Mouse (Mus musculus) layer of hippocampus, adult 8-10 months (tissue): ENCODE results near the gene Gm7579. TPM values are rescaled to one million over a fixed set of nuclear protein-coding genes. Genes with fewer than 3 reads are reported as not detected.
"Not testable (repeated sequence)": the region's sequence is repeated elsewhere in the genome, so short reads cannot be mapped to it uniquely, and the experiment has no call there.

Experiments used
- DNase-seq, 2 experiments: peaks; one replicate each; pipeline ENCODE4 v3.0.0; 2022; ENCODE audit warnings: low spot score in 2 of 2
- total RNA-seq, 4 experiments: library from RNA; stranded (reverse); gene quantifications; 2 replicates each; pipeline ENCODE4 v1.2.4; 2022

Gene Gm7579
- not detected for total RNA-seq

GRCm38 (mm10) chr7:142211559-142211958 is at the start of gene Gm7579:
Gene Gm7579 (plus strand): TSS chr7:142211859.
- DNase-seq, result no peak

DNA sequence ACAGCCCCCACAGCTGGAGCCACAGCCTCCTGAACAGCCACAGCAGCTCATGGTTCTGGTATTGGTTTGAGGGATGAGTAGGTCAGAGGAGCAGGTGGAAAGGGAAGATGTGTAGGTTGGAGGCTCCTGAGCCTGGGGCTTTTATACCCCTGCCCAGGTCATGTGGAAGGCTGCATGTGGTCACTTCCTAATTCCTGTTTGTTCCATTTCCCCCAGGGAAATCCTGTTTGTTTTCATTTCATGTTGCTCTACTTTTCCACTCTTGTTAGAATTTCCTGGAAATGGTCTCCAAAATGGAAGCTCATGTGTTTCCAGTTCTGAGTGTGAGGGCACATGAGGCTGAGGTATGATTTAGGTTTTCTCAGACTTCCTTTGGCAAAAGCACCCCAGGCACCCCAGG is 46.0 kb upstream of the Gm7579 start, which contains the start of gene Gm4553:
TSS of gene Gm4553 (minus strand) at position 101 of the 400 bp plus-strand sequence.
- not testable (repeated sequence) for DNase-seq

DNA sequence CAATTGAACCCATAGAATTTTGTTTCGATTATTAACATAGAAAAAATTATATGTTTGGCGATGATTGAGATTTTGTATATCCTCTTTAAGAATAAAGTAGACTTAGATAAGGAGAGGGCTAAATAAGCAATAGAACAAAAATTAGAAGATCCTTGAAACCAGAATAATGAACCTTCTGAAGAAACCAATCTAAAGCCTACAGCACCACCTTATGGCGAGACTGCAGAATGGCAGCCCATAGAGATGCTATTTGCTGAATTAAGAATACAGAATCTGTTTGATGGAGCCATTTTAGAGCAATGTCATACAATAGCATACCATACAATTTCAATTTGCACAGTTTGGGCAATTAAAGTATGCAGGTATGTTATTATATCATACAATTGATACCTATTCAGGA is 41.8 kb upstream of the Gm7579 start:
- DNase-seq, result no peak

GRCm38 (mm10) chr7:142175905-142176304 is 35.8 kb upstream of the Gm7579 start, which contains the start of gene Krtap5-2:
Gene Krtap5-2 (minus strand): TSS chr7:142176005.
- not testable (repeated sequence) for DNase-seq

- DNase-seq, result no peak
Measured at GRCm38 (mm10) chr7:142178685-142179084, 33.0 kb upstream of the Gm7579 start.

DNA sequence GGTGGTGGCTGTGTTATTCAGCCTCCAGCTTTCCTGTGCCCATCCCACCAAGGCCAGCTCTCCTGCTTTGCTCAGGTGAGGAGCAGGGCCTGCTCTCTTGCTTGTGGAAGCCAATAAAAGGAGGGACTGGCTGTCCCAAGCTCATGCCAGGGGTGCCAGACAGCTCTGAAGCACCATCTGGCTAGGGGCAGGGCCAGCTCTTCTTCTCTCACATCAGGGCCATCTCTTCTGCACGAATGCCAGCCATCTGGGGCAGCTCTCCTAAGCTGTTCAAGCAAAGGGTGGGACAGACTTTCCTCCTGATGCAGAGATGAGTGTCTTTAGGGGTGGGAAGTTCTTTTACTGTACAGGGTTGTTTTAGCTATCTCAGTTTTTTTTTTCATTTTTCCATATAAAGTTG is 30.6 kb upstream of the Gm7579 start:
- DNase-seq, result no peak

DNA sequence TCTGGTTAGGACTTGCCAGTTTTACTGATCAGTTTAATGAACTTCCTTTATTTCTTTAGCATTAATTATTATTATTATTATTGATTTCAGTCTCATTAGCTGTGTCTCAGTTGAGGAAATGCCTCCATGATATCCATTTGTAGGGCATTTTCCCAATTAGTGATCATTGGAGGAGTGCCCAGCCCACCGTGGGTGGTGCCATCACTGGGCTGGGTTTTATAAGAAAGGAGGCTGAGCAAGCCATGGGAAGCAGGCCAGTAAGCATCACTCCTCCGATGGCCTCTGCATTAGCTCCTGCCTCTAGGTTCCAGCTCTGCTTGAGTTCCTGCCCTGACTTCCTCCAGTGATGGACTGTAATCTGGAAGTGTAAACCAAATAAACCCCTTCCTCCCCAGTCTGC is 23.5 kb upstream of the Gm7579 start:
- no peak for DNase-seq

DNA sequence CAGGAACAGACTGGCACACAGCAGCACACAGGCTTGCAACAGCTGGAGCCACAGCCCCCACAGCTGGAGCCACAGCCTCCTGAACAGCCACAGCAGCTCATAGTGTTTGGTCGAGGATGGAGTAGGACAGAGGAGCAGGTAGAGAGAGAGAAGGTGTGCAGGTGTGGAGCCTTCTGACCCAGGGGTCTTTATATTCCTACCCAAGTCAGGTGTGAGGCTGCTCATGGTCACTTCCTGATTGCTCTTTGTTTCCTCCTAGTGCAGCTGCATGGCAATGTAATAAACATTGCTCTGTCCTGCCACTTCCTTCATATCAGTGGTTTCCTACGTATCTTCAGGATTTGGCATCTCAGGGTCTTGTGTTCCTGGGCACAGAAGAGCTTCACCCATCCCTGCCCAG is 21.4 kb upstream of the Gm7579 start, which contains the start of gene Gm10153:
TSS of gene Gm10153 (minus strand) at position 101 of the 400 bp plus-strand sequence.
- DNase-seq, result no peak

- DNase-seq, result no peak
Measured at GRCm38 (mm10) chr7:142198748-142199147, 12.9 kb upstream of the Gm7579 start.

DNA sequence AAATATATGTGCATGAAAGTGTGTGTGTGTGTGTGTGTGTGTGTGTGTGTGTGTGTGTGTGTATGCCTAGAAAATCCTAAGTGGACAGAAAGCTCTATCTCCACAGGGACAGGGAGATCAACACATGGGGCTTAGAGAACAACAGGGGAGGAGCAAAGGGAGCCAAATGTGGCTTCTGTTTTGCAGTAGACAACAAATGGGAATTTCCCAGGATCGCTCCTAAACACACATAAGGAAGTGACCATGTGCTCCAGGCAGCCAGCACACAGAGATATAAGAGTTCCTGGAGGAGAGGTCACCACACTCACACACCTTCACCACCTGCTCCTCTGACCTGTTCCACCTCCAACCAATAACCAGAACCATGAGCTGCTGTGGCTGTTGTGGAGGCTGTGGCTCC is 10.6 kb upstream of the Gm7579 start, which contains the start of gene Krtap5-3:
TSS of gene Krtap5-3 (plus strand) at position 301 of the 400 bp plus-strand sequence.
- no peak for DNase-seq

DNA sequence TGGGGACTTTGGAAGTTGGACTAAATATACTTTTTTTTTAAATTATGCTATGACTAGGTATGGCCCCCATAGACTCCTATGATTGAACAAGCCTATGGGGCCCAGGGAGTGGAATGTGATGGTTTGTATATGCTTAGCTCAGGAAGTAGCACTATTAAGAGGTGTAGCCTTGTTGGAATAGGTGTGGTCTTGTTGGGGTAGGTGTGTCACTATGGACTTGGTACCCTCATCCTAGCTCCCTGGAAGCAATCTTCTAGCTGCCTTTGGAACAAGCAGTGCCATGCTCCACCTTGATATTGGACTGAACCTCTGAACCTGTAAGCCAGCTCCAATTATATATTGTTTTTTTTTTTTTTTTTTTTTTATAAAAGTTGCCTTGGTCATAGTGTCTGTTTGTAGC is 6.2 kb upstream of the Gm7579 start:
- DNase-seq, result no peak

DNA sequence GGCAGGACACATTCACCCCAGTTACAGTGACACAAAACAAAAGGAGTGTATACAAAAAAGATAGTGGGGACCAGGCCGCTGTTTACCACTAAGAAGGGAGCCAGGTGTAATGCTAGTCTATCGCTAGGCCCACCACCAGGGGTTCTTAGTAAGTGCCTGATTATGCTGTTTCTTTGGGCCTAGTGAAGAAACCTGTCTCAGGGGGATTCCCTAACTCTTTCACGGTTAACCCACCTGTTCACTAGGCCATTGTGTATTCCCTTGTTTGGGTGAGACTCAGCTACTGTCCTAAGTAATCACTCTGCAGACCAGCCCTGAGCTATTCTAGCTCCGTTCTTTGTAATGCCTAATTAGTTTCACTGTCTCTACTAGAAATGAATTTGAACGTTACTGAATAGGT is 4.8 kb upstream of the Gm7579 start:
- not testable (repeated sequence) for DNase-seq

DNA sequence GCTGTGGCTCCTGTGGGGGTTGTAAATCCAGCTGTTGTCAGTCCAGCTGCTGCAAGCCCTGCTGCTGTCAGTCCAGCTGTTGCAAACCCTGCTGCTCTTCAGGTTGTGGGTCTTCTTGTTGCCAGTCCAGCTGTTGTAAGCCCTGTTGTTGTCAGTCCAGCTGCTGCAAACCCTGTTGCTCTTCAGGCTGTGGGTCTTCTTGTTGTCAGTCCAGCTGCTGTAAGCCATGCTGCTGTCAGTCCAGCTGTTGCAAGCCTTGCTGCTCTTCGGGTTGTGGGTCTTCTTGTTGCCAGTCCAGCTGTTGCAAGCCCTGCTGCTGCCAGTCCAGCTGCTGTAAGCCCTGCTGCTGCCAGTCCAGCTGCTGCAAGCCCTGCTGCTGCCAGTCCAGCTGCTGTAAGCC is 477 bp downstream of the Gm7579 start:
- DNase-seq, result not testable (repeated sequence)

DNA sequence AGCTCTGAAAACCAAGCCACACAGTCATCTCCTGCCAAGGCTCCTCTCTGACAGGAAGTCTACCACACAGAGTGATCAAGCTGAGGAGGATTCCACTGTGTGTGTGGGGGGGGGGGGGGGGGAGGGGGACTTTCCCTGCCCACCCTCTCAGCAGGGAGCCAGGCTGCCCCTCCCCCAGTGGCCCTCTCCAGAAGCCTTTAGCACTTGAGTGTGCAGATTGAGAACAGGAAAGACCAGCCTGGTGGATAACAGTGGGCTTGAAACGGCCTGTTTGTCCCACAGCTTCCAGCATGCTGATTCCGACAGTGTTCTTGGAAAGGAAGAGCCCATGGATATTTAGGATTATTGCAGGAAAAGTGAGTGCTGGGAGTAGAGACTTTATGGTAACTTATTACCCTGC is 12.9 kb downstream of the Gm7579 start:
- DNase-seq, result no peak

DNA sequence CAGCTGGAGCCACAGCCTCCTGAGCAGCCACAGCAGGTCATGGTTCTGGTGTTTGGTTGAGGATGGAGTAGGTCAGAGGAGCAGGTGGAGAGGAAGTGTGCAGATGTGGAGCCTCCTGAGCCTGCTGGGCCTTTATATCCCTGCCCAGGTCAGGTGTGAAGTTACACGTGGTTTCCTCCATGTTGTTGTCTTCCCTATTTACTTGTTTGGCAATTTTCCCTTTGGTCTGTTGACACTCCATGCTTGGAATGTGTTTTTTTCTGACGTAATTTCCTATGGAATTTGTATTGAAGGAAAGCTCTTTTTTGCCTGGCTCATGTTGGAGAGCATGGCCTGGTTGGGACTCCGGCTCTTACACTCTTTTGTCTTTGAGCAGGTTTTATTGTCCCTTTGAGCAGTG is 18.2 kb downstream of the Gm7579 start, which contains the start of gene Krtap5-5:
TSS of gene Krtap5-5 (minus strand) at position 101 of the 400 bp plus-strand sequence.
- not testable (repeated sequence) for DNase-seq

- DNase-seq, result no peak
Measured at GRCm38 (mm10) chr7:142231540-142231939, 19.9 kb downstream of the Gm7579 start.

DNA sequence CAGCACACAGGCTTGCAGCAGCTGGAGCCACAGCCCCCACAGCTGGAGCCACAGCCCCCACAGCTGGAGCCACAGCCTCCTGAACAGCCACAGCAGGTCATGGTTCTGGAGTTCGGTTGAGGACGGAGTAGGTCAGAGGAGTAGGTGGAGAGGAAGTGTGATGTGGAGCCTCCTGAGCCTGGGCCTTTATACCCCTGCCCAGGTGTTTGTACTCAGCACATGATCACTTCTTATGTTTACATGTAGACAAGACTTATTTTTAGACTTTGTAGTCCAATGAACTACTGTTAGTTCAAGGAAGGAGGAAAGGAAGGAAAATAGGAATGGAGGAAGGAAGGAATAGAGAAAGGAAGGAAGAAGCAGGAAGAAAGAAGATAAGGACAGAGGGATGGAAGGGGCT is 29.3 kb downstream of the Gm7579 start, which contains the start of gene Gm40460:
TSS of gene Gm40460 (minus strand) at position 101 of the 400 bp plus-strand sequence.
- DNase-seq, result no peak

DNA sequence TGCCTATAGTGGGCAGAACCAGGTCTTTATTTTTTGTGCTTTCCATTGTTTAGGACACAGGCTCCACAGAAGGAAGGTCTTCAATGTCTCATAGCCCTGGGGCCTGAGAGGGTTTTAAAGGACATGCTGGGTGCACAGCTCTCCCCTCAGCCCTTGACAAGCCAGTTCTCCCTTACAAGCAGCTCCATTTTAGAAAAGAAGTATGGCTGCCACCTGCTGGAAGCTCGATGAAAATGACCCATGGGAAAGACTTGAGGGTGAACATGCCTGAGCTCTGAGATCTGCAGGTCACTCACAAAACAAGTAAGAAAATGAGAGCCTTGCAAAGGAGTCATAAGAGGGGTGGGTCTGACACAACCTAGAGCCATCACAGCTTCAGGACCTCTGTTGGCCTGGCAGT is 38.2 kb downstream of the Gm7579 start:
- DNase-seq, result peak; percentile 4 to 12

- peak in 1 of 2 experiments; percentile 23 for DNase-seq
Measured at GRCm38 (mm10) chr7:142255517-142255916, 43.9 kb downstream of the Gm7579 start.

GRCm38 (mm10) chr7:142258254-142258653 is 46.6 kb downstream of the Gm7579 start, which contains the start of gene Gm2431:
Gene Gm2431 (minus strand): TSS chr7:142258354.
- not testable (repeated sequence) for DNase-seq
